Mouse (Mus musculus): Measurements from ENCODE around the gene Msi1. TPM values are rescaled to one million over a fixed set of nuclear protein-coding genes. Genes with fewer than 3 reads are reported as not detected.

Msi1 gene
- total and polyA plus RNA-seq, 2 experiments from 2014 or later, result 46.2 to 75.9 TPM

GRCm38 (mm10) chr5:115488841-115489698 is 59.7 kb downstream of the Msi1 start:
- under 1% methylated on average over 38 of the region's 39 CpGs for WGBS
- DNase-seq (ENCODE audit: low spot score) (peak; percentile 91), ATAC-seq (peak; percentile 81)
- Histone ChIP-seq H3K4me3 (ENCODE audit: low read length) (peak overlapping the region; percentile 28), H3K9ac (replicated peaks; ENCODE audit: low read length) (peak overlapping the region; percentile 75), H3K27ac (peak overlapping the region; percentile 99), H3K27me3 (ENCODE audit: insufficient read depth, low read length) (no peaks in the 10 kb centered on the region), H3K4me1 (ENCODE audit: insufficient read depth, low read length) (peaks cover 11% of the 10 kb centered on the region; the same call in 1 of the 2 replicates), H3K36me3 (ENCODE audit: insufficient read depth, low read length) (no peaks in the 10 kb centered on the region), H3K9me3 (ENCODE audit: low read length) (no peaks in the 10 kb centered on the region), H3K4me2 (ENCODE audit: low read depth, low read length) (peak overlapping the region; percentile 53)
- TF ChIP-seq CTCF (IDR thresholded peaks at IDR 0.05; ENCODE audit: low read depth), result no peak

GRCm38 (mm10) chr5:115489699-115490637 is 60.6 kb downstream of the Msi1 start:
- H3K4me2 ChIP-seq (ENCODE audit: low read depth, low read length), result peak overlapping the region; percentile 53
- H3K36me3 ChIP-seq (ENCODE audit: insufficient read depth, low read length), result no peaks in the 10 kb centered on the region
- H3K4me1 ChIP-seq (ENCODE audit: insufficient read depth, low read length), result peaks cover 7% of the 10 kb centered on the region; the same call in 1 of the 2 replicates
- peak overlapping the region; percentile 68 for H3K9ac ChIP-seq (replicated peaks; ENCODE audit: low read length)
- no peaks in the 10 kb centered on the region for H3K9me3 ChIP-seq (ENCODE audit: low read length)
- peak overlapping the region; percentile 99 for H3K27ac ChIP-seq
- peak overlapping the region; percentile 28 for H3K4me3 ChIP-seq (ENCODE audit: low read length)
- DNase-seq (ENCODE audit: low spot score) (peak; percentile 94), ATAC-seq (peak; percentile 90)
- H3K27me3 ChIP-seq (ENCODE audit: insufficient read depth, low read length), result no peaks in the 10 kb centered on the region
- TF ChIP-seq CTCF (IDR thresholded peaks at IDR 0.05; ENCODE audit: low read depth), result no peak
- under 1% methylated on average over 50 of the region's 50 CpGs for WGBS

- DNase-seq (ENCODE audit: low spot score), result no peak
- WGBS, result 10% methylated on average over 8 of the region's 8 CpGs
- no peak overlapping the region for H3K9ac ChIP-seq (replicated peaks; ENCODE audit: low read length)
- no peaks in the 10 kb centered on the region for H3K36me3 ChIP-seq (ENCODE audit: insufficient read depth, low read length)
- peak overlapping the region; percentile 53 for H3K4me2 ChIP-seq (ENCODE audit: low read depth, low read length)
- TF ChIP-seq CTCF (IDR thresholded peaks at IDR 0.05; ENCODE audit: low read depth), result no peak
- H3K4me1 ChIP-seq (ENCODE audit: insufficient read depth, low read length), result peaks cover 7% of the 10 kb centered on the region; the same call in 1 of the 2 replicates
- ATAC-seq, result no peak
- H3K9me3 ChIP-seq (ENCODE audit: low read length), result no peaks in the 10 kb centered on the region
- H3K27me3 ChIP-seq (ENCODE audit: insufficient read depth, low read length), result no peaks in the 10 kb centered on the region
- H3K27ac ChIP-seq, result no peak overlapping the region
- no peak overlapping the region; the same call in 1 of the 2 replicates for H3K4me3 ChIP-seq (ENCODE audit: low read length)
These were observed 61.2 kb downstream of the Msi1 start for GRCm38 (mm10) chr5:115490638-115491000.

- Histone ChIP-seq H3K4me1 (ENCODE audit: insufficient read depth, low read length) (peaks cover 7% of the 10 kb centered on the region; the same call in 1 of the 2 replicates), H3K4me2 (ENCODE audit: low read depth, low read length) (peak overlapping the region; percentile 53), H3K27ac (no peak overlapping the region), H3K27me3 (ENCODE audit: insufficient read depth, low read length) (no peaks in the 10 kb centered on the region), H3K9me3 (ENCODE audit: low read length) (no peaks in the 10 kb centered on the region), H3K9ac (replicated peaks; ENCODE audit: low read length) (no peak overlapping the region), H3K36me3 (ENCODE audit: insufficient read depth, low read length) (no peaks in the 10 kb centered on the region), H3K4me3 (ENCODE audit: low read length) (no peak overlapping the region)
- WGBS, result 33% methylated on average over 5 of the region's 5 CpGs
- ATAC-seq, result no peak
- DNase-seq (ENCODE audit: low spot score), result no peak
- no peak for TF ChIP-seq CTCF (IDR thresholded peaks at IDR 0.05; ENCODE audit: low read depth)
These were observed 61.7 kb downstream of the Msi1 start for GRCm38 (mm10) chr5:115491076-115491475.

- Histone ChIP-seq H3K9ac (replicated peaks; ENCODE audit: low read length) (no peak overlapping the region; the same call in 1 of the 2 replicates), H3K27ac (no peak overlapping the region), H3K4me1 (ENCODE audit: insufficient read depth, low read length) (peaks cover 7% of the 10 kb centered on the region; the same call in 1 of the 2 replicates), H3K27me3 (ENCODE audit: insufficient read depth, low read length) (no peaks in the 10 kb centered on the region), H3K4me2 (ENCODE audit: low read depth, low read length) (peak overlapping the region; percentile 60), H3K4me3 (ENCODE audit: low read length) (peak overlapping the region; percentile 27), H3K9me3 (ENCODE audit: low read length) (no peaks in the 10 kb centered on the region), H3K36me3 (ENCODE audit: insufficient read depth, low read length) (no peaks in the 10 kb centered on the region)
- WGBS, result 3% methylated on average over 28 of the region's 28 CpGs
- ATAC-seq (no peak), DNase-seq (ENCODE audit: low spot score) (peak; percentile 19)
- TF ChIP-seq CTCF (IDR thresholded peaks at IDR 0.05; ENCODE audit: low read depth), result no peak
These were observed 62.4 kb downstream of the Msi1 start for GRCm38 (mm10) chr5:115491771-115492322.

- Histone ChIP-seq H3K4me3 (ENCODE audit: low read length) (no peak overlapping the region), H3K9ac (replicated peaks; ENCODE audit: low read length) (no peak overlapping the region), H3K36me3 (ENCODE audit: insufficient read depth, low read length) (no peaks in the 10 kb centered on the region), H3K27ac (no peak overlapping the region), H3K4me1 (ENCODE audit: insufficient read depth, low read length) (peaks cover 7% of the 10 kb centered on the region; the same call in 1 of the 2 replicates), H3K27me3 (ENCODE audit: insufficient read depth, low read length) (no peaks in the 10 kb centered on the region), H3K9me3 (ENCODE audit: low read length) (no peaks in the 10 kb centered on the region), H3K4me2 (ENCODE audit: low read depth, low read length) (no peak overlapping the region)
- no peak for TF ChIP-seq CTCF (IDR thresholded peaks at IDR 0.05; ENCODE audit: low read depth)
- ATAC-seq, result no peak
- DNase-seq (ENCODE audit: low spot score), result no peak
- 68% methylated on average over 6 of the region's 6 CpGs for WGBS
These were observed 63.4 kb downstream of the Msi1 start for GRCm38 (mm10) chr5:115492711-115493335.

All from hindbrain, postnatal 0 days (tissue).